Mouse (Mus musculus): ENCODE measurements around the gene Lsm7. TPM values are rescaled to one million over a fixed set of nuclear protein-coding genes. Genes with fewer than 3 reads are reported as not detected.

The Lsm7 gene
- polyA plus RNA-seq, 1 experiment from 2014 or later: 358 TPM

- no peaks in the 10 kb centered on the region for H3K9me3 ChIP-seq (replicated peaks)
- 68% methylated on average over 7 of the region's 7 CpGs for WGBS
- H3K4me3 ChIP-seq: no peak overlapping the region
- H3K27me3 ChIP-seq (ENCODE audit: low read depth, poor library complexity, severe bottlenecking): peaks cover 27% of the 10 kb centered on the region
- H3K4me1 ChIP-seq: peaks cover 8% of the 10 kb centered on the region
- no peak overlapping the region for H3K27ac ChIP-seq
- H3K36me3 ChIP-seq: no peaks in the 10 kb centered on the region
- DNase-seq (ENCODE audit: low spot score): no peak
Measured at GRCm38 (mm10) chr10:80814800-80815199, 40.2 kb downstream of the Lsm7 start.

GRCm38 (mm10) chr10:80813366-80813765 is 41.6 kb downstream of the Lsm7 start, which contains the start of gene Jsrp1:
Gene Jsrp1 (minus strand): TSS chr10:80813498.
- Histone ChIP-seq H3K4me3 (no peak within 1 kb of the TSS), H3K4me1 (peaks cover 19% of the 10 kb centered on the region), H3K36me3 (no peaks in the 10 kb centered on the region), H3K27me3 (ENCODE audit: low read depth, poor library complexity, severe bottlenecking) (peaks cover 42% of the 10 kb centered on the region), H3K9me3 (replicated peaks) (no peaks in the 10 kb centered on the region), H3K27ac (no peak within 1 kb of the TSS)
- 79% methylated on average over 4 of the region's 4 CpGs for WGBS
- no peak for DNase-seq (ENCODE audit: low spot score)

- H3K27me3 ChIP-seq (ENCODE audit: low read depth, poor library complexity, severe bottlenecking): peaks cover 50% of the 10 kb centered on the region
- 64% methylated on average over 5 of the region's 5 CpGs for WGBS
- peaks cover 28% of the 10 kb centered on the region for H3K4me1 ChIP-seq
- H3K4me3 ChIP-seq: no peak overlapping the region
- no peak for DNase-seq (ENCODE audit: low spot score)
- no peak overlapping the region for H3K27ac ChIP-seq
- H3K9me3 ChIP-seq (replicated peaks): no peaks in the 10 kb centered on the region
- no peaks in the 10 kb centered on the region for H3K36me3 ChIP-seq
Measured at GRCm38 (mm10) chr10:80812391-80813041, 42.5 kb downstream of the Lsm7 start.

DNA sequence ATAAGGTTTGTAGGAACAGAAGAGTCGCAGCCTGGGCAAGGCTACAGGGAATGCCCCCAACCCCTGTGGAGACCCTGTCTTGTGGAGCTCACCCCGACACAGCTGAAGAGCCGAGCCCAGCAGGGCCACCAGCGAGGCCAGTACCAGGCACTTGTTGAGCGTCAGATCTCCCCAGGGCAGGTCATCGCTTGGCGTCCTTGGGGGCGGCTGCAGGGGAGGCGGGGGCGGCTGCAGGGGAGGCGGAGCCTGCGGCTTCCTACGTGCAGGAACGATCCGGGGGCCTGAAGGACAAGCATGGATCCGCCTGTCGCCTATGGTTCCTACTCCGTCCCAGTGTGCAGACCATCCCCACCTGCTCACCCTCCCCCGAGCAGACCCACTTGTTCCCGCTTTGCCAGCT is 44.9 kb downstream of the Lsm7 start:
- Histone ChIP-seq H3K27ac (peak overlapping the region; percentile 44; the same call in 1 of the 2 replicates), H3K9me3 (replicated peaks) (no peaks in the 10 kb centered on the region), H3K27me3 (ENCODE audit: low read depth, poor library complexity, severe bottlenecking) (peaks cover 67% of the 10 kb centered on the region), H3K4me3 (peak overlapping the region; percentile 38), H3K4me1 (peaks cover 52% of the 10 kb centered on the region), H3K36me3 (peaks cover 18% of the 10 kb centered on the region)
- WGBS: 4% methylated on average over 20 of the region's 20 CpGs
- DNase-seq (ENCODE audit: low spot score): no peak

DNA sequence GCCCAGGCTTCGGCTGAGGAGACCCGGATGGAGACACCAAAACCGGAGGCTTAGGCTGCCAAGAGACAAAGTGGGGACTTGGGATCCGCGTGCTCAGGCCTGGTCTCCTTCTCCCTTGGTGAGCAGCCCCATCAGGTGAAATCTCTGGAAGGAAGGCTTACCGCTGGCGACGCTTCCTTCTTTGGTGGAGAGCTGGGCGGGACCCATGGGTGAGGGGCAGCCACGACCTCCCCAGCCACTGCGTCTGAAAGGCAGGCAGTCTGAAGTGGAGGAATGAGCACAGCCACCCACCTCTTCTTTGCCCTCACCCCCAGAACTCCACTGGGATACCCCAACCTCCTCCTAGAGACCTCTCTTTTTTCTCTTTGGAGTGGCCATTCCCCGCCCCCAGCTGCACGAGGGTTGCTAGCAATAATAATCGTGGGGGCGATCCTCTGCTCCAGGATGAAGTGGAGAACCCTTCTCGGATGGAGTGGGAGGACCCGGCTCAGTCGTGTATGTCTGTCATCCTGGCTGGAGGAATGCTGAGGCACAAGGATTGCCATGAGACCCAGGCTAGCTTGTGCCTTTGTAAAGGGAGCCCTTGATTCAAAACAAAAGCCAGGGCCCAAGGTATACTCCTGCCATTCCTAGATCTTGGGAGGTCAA is 45.9 kb downstream of the Lsm7 start:
- DNase-seq (ENCODE audit: low spot score): no peak
- Histone ChIP-seq H3K9me3 (replicated peaks) (no peaks in the 10 kb centered on the region), H3K27me3 (ENCODE audit: low read depth, poor library complexity, severe bottlenecking) (peaks cover 67% of the 10 kb centered on the region), H3K27ac (peak overlapping the region; percentile 54), H3K36me3 (peaks cover 28% of the 10 kb centered on the region), H3K4me1 (peaks cover 60% of the 10 kb centered on the region), H3K4me3 (peak overlapping the region; percentile 71)
- 9% methylated on average over 18 of the region's 18 CpGs for WGBS

DNA sequence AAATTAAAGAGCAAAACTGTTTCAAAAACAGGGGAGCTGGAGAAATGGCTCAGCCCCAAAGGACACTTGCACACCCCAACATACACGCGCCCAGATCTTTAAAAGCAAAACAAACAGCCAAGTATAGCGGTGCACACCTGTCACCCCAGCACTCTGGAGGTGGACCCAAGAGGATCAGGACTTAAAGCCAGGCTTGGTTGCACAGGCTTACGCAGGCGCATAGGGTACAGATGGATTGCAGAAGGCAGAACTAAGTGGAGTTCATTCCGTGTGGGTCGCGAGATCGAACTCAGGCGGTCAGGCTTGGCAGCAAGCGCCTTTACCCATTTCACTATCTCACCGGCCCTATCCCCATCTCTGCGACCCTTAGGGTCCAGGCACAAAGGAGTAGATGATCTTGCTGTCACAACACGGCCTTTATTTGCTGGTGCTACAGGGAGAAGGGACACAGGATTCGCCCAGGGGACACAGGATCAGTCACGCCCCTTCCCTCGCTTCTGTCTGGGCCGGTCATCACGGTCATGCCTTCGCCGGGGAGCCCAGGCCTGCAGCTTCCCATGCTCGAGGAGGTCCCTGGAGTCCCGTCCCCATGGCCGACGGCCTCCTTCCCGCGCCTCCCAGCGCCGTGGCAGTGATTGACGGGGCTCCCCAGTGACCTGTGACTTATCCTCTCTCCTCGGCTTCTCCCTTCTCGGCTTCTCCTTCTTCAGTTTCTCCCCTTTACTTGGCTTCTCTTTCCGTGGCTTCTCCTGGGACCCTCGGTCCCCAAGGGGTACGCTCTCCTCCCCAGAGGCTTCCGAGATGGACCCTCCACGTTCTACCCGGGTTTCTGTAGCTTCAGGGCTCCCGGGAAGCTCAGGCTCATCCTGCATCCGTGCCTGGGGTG is 46.7 kb downstream of the Lsm7 start:
- H3K27ac ChIP-seq: peak overlapping the region; percentile 54
- no peaks in the 10 kb centered on the region for H3K9me3 ChIP-seq (replicated peaks)
- 17% methylated on average over 40 of the region's 40 CpGs for WGBS
- peaks cover 64% of the 10 kb centered on the region for H3K27me3 ChIP-seq (ENCODE audit: low read depth, poor library complexity, severe bottlenecking)
- DNase-seq (ENCODE audit: low spot score): peak; percentile 58
- peaks cover 36% of the 10 kb centered on the region for H3K36me3 ChIP-seq
- H3K4me3 ChIP-seq: peak overlapping the region; percentile 71
- H3K4me1 ChIP-seq: peaks cover 61% of the 10 kb centered on the region

DNA sequence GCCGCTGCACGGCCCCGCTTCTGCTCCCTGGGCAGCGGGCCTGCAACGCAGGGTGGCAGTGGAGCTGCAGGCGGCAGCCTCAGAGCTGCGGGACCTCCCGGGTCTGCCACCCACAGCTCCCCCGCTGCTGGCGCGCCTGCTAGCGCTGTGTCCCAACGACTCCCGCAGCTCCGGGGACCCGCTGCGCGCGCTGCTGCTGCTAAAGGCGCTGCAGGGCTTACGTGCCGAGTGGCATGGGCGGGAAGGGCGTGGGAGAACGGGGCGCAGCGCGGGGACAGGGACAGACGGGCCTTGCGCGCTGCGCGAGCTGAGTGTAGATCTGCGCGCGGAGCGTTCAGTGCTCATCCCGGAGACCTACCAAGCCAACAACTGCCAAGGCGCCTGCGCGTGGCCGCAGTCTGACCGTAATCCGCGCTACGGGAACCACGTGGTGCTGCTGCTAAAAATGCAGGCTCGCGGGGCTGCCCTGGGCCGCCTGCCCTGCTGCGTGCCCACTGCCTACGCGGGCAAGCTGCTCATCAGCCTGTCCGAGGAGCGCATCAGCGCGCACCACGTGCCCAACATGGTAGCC is 47.9 kb downstream of the Lsm7 start:
- Histone ChIP-seq H3K27me3 (ENCODE audit: low read depth, poor library complexity, severe bottlenecking) (peaks cover 62% of the 10 kb centered on the region), H3K27ac (peak overlapping the region; percentile 84), H3K9me3 (replicated peaks) (no peaks in the 10 kb centered on the region), H3K36me3 (peaks cover 48% of the 10 kb centered on the region), H3K4me1 (peaks cover 61% of the 10 kb centered on the region), H3K4me3 (peak overlapping the region; percentile 71)
- DNase-seq (ENCODE audit: low spot score): peak; percentile 79
- under 1% methylated on average over 58 of the region's 58 CpGs for WGBS

DNA sequence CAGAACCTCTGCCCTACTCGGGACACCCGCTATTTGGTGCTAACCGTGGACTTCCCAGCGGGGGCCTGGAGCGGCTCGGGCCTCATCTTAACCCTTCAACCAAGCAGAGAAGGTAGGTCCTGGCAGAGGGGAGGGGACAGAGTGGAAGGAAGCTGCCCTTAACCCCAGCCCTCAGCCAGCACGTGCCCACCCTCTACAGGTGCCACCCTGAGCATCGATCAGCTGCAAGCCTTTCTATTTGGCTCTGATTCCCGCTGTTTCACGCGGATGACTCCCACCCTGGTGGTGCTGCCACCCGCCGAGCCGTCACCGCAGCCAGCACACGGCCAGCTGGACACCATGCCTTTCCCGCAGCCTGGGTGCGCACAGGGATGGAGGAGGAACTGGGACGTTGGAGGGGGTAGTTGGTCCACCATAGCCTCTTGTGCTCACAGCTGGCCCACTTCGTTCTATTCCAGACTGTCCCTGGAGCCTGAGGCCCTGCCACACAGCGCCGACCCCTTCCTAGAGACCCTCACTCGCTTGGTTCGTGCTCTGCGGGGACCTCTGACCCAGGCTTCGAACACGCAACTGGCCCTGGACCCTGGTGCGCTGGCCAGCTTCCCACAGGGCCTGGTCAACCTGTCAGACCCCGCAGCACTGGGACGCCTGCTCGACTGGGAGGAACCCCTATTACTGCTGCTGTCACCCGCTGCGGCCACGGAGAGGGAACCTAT is 48.5 kb downstream of the Lsm7 start:
- H3K36me3 ChIP-seq: peaks cover 54% of the 10 kb centered on the region
- peaks cover 61% of the 10 kb centered on the region for H3K4me1 ChIP-seq
- peak overlapping the region; percentile 71 for H3K4me3 ChIP-seq
- H3K27me3 ChIP-seq (ENCODE audit: low read depth, poor library complexity, severe bottlenecking): peaks cover 57% of the 10 kb centered on the region
- no peaks in the 10 kb centered on the region for H3K9me3 ChIP-seq (replicated peaks)
- 39% methylated on average over 34 of the region's 34 CpGs for WGBS
- H3K27ac ChIP-seq: peak overlapping the region; percentile 84
- DNase-seq (ENCODE audit: low spot score): no peak

- Histone ChIP-seq H3K27me3 (ENCODE audit: low read depth, poor library complexity, severe bottlenecking) (peaks cover 51% of the 10 kb centered on the region), H3K9me3 (replicated peaks) (no peaks in the 10 kb centered on the region), H3K4me3 (peak overlapping the region; percentile 8; the same call in 1 of the 2 replicates), H3K27ac (no peak overlapping the region), H3K4me1 (peaks cover 61% of the 10 kb centered on the region), H3K36me3 (peaks cover 60% of the 10 kb centered on the region)
- peak; percentile 85 for DNase-seq (ENCODE audit: low spot score)
- 17% methylated on average over 3 of the region's 3 CpGs for WGBS
Measured at GRCm38 (mm10) chr10:80805925-80806324, 49.1 kb downstream of the Lsm7 start.

GRCm38 (mm10) chr10:80805322-80805721 is 49.7 kb downstream of the Lsm7 start:
- DNase-seq (ENCODE audit: low spot score): no peak
- WGBS: 84% methylated on average over 5 of the region's 5 CpGs
- Histone ChIP-seq H3K27me3 (ENCODE audit: low read depth, poor library complexity, severe bottlenecking) (peaks cover 45% of the 10 kb centered on the region), H3K27ac (no peak overlapping the region), H3K4me3 (0 out of 2 replicates have a peak overlapping the region, but pooled peaks have one; percentile 3), H3K9me3 (replicated peaks) (no peaks in the 10 kb centered on the region), H3K4me1 (peaks cover 61% of the 10 kb centered on the region), H3K36me3 (peaks cover 66% of the 10 kb centered on the region)

- WGBS: 76% methylated on average over 6 of the region's 6 CpGs
- DNase-seq (ENCODE audit: low spot score): no peak
- H3K9me3 ChIP-seq (replicated peaks): no peaks in the 10 kb centered on the region
- peaks cover 70% of the 10 kb centered on the region for H3K36me3 ChIP-seq
- H3K4me1 ChIP-seq: peaks cover 61% of the 10 kb centered on the region
- H3K27me3 ChIP-seq (ENCODE audit: low read depth, poor library complexity, severe bottlenecking): peaks cover 41% of the 10 kb centered on the region
- H3K27ac ChIP-seq: no peak within 1 kb of the TSS
- H3K4me3 ChIP-seq: peak within 1 kb of the TSS; percentile 8; the same call in 1 of the 2 replicates
Measured at GRCm38 (mm10) chr10:80804916-80805315, 50.1 kb downstream of the Lsm7 start, which contains the start of gene Amh. Gene Amh (plus strand): TSS chr10:80805243.

DNA sequence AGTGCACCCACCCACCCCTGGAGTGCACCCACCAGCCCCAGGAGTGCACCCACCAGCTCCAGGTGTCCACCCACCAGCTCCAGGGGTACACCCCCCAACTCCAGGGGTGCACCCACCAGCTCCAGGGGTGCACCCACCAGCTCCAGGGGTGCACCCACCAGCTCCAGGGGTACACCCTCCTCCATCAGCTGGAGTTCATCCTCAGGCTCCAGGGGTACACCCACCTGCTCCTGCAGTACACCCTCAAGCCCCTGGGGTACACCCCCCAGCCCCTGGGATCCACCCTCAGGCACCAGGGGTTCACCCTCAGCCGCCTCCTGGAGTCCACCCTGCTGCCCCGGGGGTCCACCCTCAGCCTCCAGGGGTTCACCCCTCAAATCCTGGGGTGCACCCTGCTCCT is 50.7 kb downstream of the Lsm7 start:
- H3K9me3 ChIP-seq (replicated peaks): no peaks in the 10 kb centered on the region
- H3K4me1 ChIP-seq: peaks cover 63% of the 10 kb centered on the region
- 100% methylated on average over 2 of the region's 2 CpGs for WGBS
- DNase-seq (ENCODE audit: low spot score): no peak
- no peak overlapping the region for H3K27ac ChIP-seq
- peaks cover 74% of the 10 kb centered on the region for H3K36me3 ChIP-seq
- no peak overlapping the region for H3K4me3 ChIP-seq
- H3K27me3 ChIP-seq (ENCODE audit: low read depth, poor library complexity, severe bottlenecking): peaks cover 36% of the 10 kb centered on the region
